Mouse (Mus musculus) kidney, embryonic 14.5 days (tissue): ENCODE measurements around the gene Rbm8a. TPM values are rescaled to one million over a fixed set of nuclear protein-coding genes. Genes with fewer than 3 reads are reported as not detected.

Experiments used
- ATAC-seq: fragments of 200-750 bp; cut with Nextera tagmentation; 2 replicates; pipeline ENCODE4 v1.8.0; 2017; ENCODE audit warnings: moderate number of reproducible peaks, mild to moderate bottlenecking, moderate TSS enrichment, moderate library complexity; ENCODE audit not compliant: low FRiP score, low TSS enrichment
- H3K27ac ChIP-seq: fragments of 300-500 bp; sonication (generic); 2 replicates; pipeline ENCODE4 v1.5.1; 2014; ENCODE audit warnings: low read depth, mild to moderate bottlenecking, low read length, moderate library complexity, mixed read lengths
- H3K27me3 ChIP-seq: fragments of 300-500 bp; sonication (generic); 2 replicates; pipeline ENCODE4 v1.6.1; 2014; ENCODE audit warnings: mild to moderate bottlenecking, low read length; ENCODE audit not compliant: control insufficient read depth, insufficient read depth
- H3K36me3 ChIP-seq: fragments of 300-500 bp; sonication (generic); 2 replicates; pipeline ENCODE4 v1.6.1; 2014; ENCODE audit warnings: low read length, mixed read lengths; ENCODE audit not compliant: control insufficient read depth, insufficient read depth
- H3K4me1 ChIP-seq: fragments of 300-500 bp; sonication (generic); 2 replicates; pipeline ENCODE4 v1.6.1; 2014; ENCODE audit warnings: low read length, mixed read lengths; ENCODE audit not compliant: control insufficient read depth, insufficient read depth
- H3K4me2 ChIP-seq: fragments of 300-500 bp; sonication (generic); replicated peaks from 2 replicates; pipeline ENCODE4 v1.6.1; 2014; ENCODE audit warnings: low read depth, mild to moderate bottlenecking, low read length
- H3K4me3 ChIP-seq: fragments of 300-500 bp; sonication (generic); 2 replicates; pipeline ENCODE4 v1.5.1; 2014; ENCODE audit warnings: mild to moderate bottlenecking, low read length
- H3K9ac ChIP-seq: fragments of 300-500 bp; sonication (generic); 2 replicates; pipeline ENCODE4 v1.6.1; 2014; ENCODE audit warnings: low read depth, mild to moderate bottlenecking, low read length, moderate library complexity
- H3K9me3 ChIP-seq: fragments of 300-500 bp; sonication (generic); 2 replicates; pipeline ENCODE4 v1.6.1; 2016; ENCODE audit warnings: low read length; ENCODE audit not compliant: control insufficient read depth
- WGBS: fragments of 180-500 bp; shearing (Covaris S2); extraction: QIAGEN DNeasy Blood & Tissue Kit; methylation state at CpG from one replicate; pipeline ENCODE4 v1.1.7; 2014; 5-methylcytosine and 5-hydroxymethylcytosine counted together
- polyA plus RNA-seq: library from polyadenylated mRNA; unstranded; fragments of >200 nt; fragmentation: Nextera tagmentation; extraction: Ambion mirVana; gene quantifications from 2 replicates; pipeline ENCODE4 v1.2.1, GENCODE M21; 2014

Rbm8a gene
- polyA plus RNA-seq, result 167 and 236 TPM in 2 replicates

DNA sequence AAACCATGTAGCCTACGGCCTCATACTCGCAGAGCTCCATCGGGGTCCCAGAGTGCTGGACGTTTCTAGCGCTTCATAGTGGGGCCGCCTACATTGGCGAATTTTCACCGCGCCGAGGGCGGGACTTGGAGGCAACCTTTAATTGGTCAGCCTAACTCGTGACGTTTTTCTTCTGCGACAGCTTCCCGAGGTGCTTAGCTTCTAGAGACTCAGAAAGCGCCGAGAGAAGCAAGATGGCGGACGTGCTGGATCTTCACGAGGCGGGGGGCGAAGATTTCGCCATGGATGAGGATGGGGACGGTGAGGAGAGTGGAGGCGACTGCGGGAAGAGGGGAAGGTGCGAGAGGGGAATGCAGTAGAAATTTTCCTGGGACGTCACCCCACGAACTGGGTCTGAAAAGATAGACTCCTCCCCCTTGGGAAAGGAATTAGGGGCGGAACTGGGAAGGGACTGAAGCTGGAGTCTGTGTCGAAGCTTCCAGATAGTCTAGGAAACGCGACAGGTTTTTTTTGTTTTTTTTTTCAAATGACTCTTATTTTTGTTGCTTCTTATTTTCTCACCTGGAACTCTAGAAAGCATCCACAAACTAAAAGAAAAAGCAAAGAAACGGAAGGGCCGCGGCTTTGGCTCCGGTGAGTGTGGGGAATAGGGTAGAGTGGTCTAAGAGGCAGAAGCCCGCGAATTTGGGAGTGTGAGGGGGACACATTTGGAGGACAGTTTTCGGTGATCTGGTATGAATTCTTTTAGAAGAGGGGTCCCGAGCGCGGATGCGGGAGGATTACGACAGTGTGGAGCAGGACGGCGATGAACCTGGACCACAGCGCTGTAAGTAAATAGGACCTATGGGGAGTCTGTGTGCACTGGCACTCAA is at the start of gene Rbm8a:
Gene Rbm8a (plus strand): TSS at position 205 of the 872 bp plus-strand sequence.
- H3K27ac ChIP-seq, result peak within 1 kb of the TSS; percentile 71
- H3K9ac ChIP-seq, result peak within 1 kb of the TSS; percentile 77
- no peaks in the 10 kb centered on the region for H3K9me3 ChIP-seq
- WGBS, result 1% methylated on average over 48 of the region's 48 CpGs
- H3K4me2 ChIP-seq, result peak within 1 kb of the TSS; percentile 79
- H3K27me3 ChIP-seq, result no peaks in the 10 kb centered on the region
- H3K4me1 ChIP-seq, result peaks cover 11% of the 10 kb centered on the region; the same call in 1 of the 2 replicates
- ATAC-seq, result peak; percentile 93
- H3K36me3 ChIP-seq, result peaks cover 27% of the 10 kb centered on the region
- H3K4me3 ChIP-seq, result peak within 1 kb of the TSS; percentile 78

DNA sequence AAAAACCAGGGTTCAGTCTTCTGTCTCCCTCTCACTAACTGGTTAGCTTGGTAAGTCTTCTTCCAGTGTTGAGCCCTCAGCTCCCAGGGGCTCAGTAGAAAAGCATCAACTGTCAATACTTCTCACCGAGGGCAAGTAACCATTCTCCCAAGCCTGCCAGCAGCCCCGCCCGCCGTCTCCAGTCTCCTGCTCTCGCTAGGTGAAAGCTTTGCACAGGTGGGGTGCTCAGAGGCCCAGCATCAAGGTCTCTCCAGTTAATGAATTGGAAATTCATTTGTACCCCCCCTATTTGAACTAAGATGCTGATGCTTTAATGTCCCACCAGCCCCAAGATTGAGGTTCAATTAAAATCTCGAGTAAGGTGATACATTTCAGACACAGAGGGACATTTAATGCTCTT is 48.6 kb upstream of the Rbm8a start:
- WGBS, result 48% methylated on average over 6 of the region's 6 CpGs
- no peak for ATAC-seq

DNA sequence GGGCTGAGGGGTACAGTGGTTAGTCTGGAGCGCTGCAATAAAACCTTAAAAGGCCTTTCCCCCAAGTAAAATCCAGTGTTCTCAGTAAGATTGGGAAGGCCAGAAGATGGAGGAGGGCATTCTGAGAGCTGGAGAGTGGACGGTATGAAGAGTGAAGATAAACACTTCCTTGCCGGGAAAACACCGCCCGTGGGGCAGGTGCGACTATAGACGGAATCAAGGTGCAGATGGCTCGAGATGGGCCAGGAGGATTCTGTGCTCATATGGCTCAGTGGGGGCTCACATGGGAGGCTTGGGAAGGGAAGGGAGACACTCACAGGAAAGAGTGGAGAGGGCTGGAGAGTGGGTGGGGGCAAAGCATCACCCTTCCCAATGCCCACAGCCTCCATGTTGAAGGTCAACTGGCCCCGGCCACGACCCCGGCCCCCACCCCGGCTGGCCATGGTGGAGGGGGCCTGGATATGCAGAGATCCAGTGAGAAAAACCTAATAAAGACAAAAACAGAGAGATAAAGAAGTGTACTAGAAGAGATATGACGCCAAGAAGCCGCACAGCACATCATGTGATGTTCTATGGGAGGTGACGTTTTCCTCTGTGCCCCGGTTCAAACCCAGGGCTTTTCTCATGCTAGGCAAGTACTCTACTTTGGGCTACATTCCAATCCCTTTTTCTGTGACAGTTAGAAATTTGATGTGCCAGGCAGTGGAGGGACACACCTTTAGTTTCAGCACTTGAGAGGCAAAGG is 47.8 kb upstream of the Rbm8a start:
- Histone ChIP-seq H3K4me2 (no peak overlapping the region), H3K27ac (no peak overlapping the region), H3K36me3 (no peaks in the 10 kb centered on the region), H3K27me3 (no peaks in the 10 kb centered on the region), H3K4me1 (peaks cover 12% of the 10 kb centered on the region), H3K9ac (no peak overlapping the region), H3K9me3 (no peaks in the 10 kb centered on the region), H3K4me3 (no peak overlapping the region)
- no peak for ATAC-seq
- 82% methylated on average over 16 of the region's 16 CpGs for WGBS

More for the DNA sequence above, 48.6 kb upstream of the Rbm8a start:
- H3K27me3 ChIP-seq, result no peaks in the 10 kb centered on the region
- peaks cover 12% of the 10 kb centered on the region for H3K4me1 ChIP-seq
- H3K4me2 ChIP-seq, result no peak overlapping the region
- no peak overlapping the region for H3K9ac ChIP-seq
- no peak overlapping the region for H3K4me3 ChIP-seq
- H3K36me3 ChIP-seq, result no peaks in the 10 kb centered on the region
- H3K9me3 ChIP-seq, result no peaks in the 10 kb centered on the region
- H3K27ac ChIP-seq, result no peak overlapping the region

DNA sequence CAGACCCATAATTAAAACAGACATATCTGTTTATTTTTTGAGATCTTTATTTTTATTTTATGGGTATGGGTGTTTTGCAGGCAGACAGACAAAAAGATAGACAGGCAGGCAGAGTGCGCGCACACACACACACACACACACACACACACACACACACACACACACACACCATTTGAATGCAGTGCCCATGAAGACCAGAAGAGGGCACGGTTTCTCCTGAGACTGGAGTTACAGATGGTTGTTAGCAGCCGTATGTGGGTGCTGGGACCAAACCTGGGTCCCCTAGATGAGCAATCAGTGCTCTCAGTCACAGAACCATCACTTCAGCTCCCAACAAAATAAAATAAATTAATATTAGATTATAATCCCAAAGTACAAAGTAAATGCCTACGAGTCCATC is 46.3 kb upstream of the Rbm8a start:
- 90% methylated on average over 5 of the region's 5 CpGs for WGBS
- no peaks in the 10 kb centered on the region for H3K27me3 ChIP-seq
- ATAC-seq, result no peak

GRCm38 (mm10) chr3:96590657-96591056 is 39.1 kb upstream of the Rbm8a start:
- ATAC-seq, result no peak
- 83% methylated on average over 4 of the region's 4 CpGs for WGBS
- H3K4me3 ChIP-seq, result no peak overlapping the region
- H3K4me2 ChIP-seq, result no peak overlapping the region
- H3K27ac ChIP-seq, result no peak overlapping the region
- peaks cover 1% of the 10 kb centered on the region for H3K4me1 ChIP-seq
- H3K27me3 ChIP-seq, result peaks cover 2% of the 10 kb centered on the region; the same call in 1 of the 2 replicates
- H3K9ac ChIP-seq, result no peak overlapping the region
- no peaks in the 10 kb centered on the region for H3K36me3 ChIP-seq
- no peaks in the 10 kb centered on the region for H3K9me3 ChIP-seq

More for the DNA sequence above, 46.3 kb upstream of the Rbm8a start:
- no peaks in the 10 kb centered on the region for H3K36me3 ChIP-seq
- H3K4me2 ChIP-seq, result no peak overlapping the region
- peaks cover 4% of the 10 kb centered on the region for H3K4me1 ChIP-seq
- no peaks in the 10 kb centered on the region for H3K9me3 ChIP-seq
- no peak overlapping the region for H3K9ac ChIP-seq
- H3K4me3 ChIP-seq, result no peak overlapping the region
- no peak overlapping the region for H3K27ac ChIP-seq

DNA sequence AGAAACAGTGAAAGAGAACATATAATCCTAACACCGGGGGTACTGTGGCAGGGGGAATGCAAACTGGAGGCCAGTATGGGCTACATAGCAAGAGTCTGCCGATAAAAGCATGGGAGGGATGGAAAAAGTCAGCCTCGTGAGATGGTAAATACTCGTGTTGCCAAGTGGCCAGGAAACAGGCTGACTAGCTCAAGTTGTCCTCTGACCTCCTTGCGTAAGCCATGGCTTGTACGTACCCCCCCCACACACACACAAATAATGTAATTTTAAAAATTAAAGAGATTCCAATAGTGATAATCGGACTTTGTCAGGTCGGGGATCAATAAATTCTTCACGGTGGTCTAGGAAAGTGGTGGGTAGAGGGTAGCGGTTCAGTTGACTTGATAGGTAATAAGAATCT is 36.4 kb upstream of the Rbm8a start:
- H3K4me2 ChIP-seq, result peak overlapping the region; percentile 78
- peak overlapping the region; percentile 45 for H3K4me3 ChIP-seq
- H3K4me1 ChIP-seq, result peaks cover 26% of the 10 kb centered on the region
- no peak overlapping the region for H3K27ac ChIP-seq
- no peaks in the 10 kb centered on the region for H3K36me3 ChIP-seq
- H3K9ac ChIP-seq, result peak overlapping the region; percentile 53; the same call in 1 of the 2 replicates
- peaks cover 21% of the 10 kb centered on the region for H3K27me3 ChIP-seq
- WGBS, result 1% methylated on average over 10 of the region's 10 CpGs
- no peaks in the 10 kb centered on the region for H3K9me3 ChIP-seq
- no peak for ATAC-seq

GRCm38 (mm10) chr3:96593790-96594560 is 35.8 kb upstream of the Rbm8a start, which contains the start of gene Polr3gl:
Gene Polr3gl, minus strand, starts transcription at chr3:96594181.
- ATAC-seq, result peak; percentile 86
- Histone ChIP-seq H3K9me3 (no peaks in the 10 kb centered on the region), H3K4me2 (peak within 1 kb of the TSS; percentile 78), H3K27me3 (peaks cover 25% of the 10 kb centered on the region), H3K36me3 (no peaks in the 10 kb centered on the region), H3K4me3 (peak within 1 kb of the TSS; percentile 45), H3K27ac (0 out of 2 replicates have a peak within 1 kb of the TSS, but pooled peaks have one; percentile 39), H3K9ac (peak within 1 kb of the TSS; percentile 53), H3K4me1 (peaks cover 30% of the 10 kb centered on the region)
- WGBS, result under 1% methylated on average over 38 of the region's 38 CpGs

DNA sequence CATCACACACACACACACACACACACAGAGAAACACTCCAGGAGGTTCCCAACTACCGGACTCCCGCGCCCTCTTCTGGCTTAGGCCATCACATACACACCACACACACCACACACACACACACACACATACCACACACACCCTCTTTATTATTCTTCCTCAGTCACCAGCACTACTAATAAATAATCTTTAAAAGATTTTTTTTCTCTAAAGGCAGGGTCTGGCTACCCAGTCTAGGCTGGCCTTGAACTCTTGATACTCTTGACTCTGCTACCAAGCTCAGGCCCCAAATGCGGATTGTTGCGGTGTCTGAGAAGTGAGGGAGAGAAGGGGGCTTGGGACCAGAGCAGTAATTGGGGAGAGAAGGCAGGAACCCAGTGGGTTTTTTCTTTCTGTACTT is 34.9 kb upstream of the Rbm8a start:
- 75% methylated on average over 5 of the region's 5 CpGs for WGBS
- ATAC-seq, result no peak
- H3K4me1 ChIP-seq, result peaks cover 30% of the 10 kb centered on the region

More for the DNA sequence above, 34.9 kb upstream of the Rbm8a start:
- no peaks in the 10 kb centered on the region for H3K9me3 ChIP-seq
- no peak overlapping the region for H3K4me2 ChIP-seq
- no peak overlapping the region for H3K4me3 ChIP-seq
- H3K36me3 ChIP-seq, result no peaks in the 10 kb centered on the region
- H3K27me3 ChIP-seq, result peaks cover 28% of the 10 kb centered on the region
- H3K27ac ChIP-seq, result no peak overlapping the region
- no peak overlapping the region for H3K9ac ChIP-seq
